Mouse (Mus musculus) midbrain, embryonic 16.5 days (tissue): ENCODE data around the gene Zfr. TPM values are rescaled to one million over a fixed set of nuclear protein-coding genes. Genes with fewer than 3 reads are reported as not detected.
A peak's percentile ranks its signal among the peaks of the same experiment; 100 is the strongest.

ENCODE experiments used
- microRNA counts: library from miRNA; unstranded; fragments of <30 nt; microRNA quantifications from one replicate; lab custom pipeline; 2016
- microRNA-seq: library from miRNA; unstranded; fragments of <30 nt; microRNA quantifications from one replicate; pipeline ENCODE4, GENCODE M21; 2017
- polyA plus RNA-seq: library from polyadenylated mRNA; unstranded; fragments of >200 nt; fragmentation: Nextera tagmentation; extraction: Ambion mirVana; gene quantifications from 2 replicates; pipeline ENCODE4 v1.2.1, GENCODE M21; 2015

The Zfr gene
- polyA plus RNA-seq, 1 experiment from 2014 or later, result 161 TPM

MicroRNAs encoded within 50 kb of the gene (microRNA counts, 519-probe panel; counts per million panel counts)
- microRNA mmu-miR-1898 (lab: Ali Mortazavi, UCI), result 1,929 counts per million, percentile 44 among the panel's probes with 10 or more counts

Small RNA genes lying within 50 kb of the gene (microRNA-seq; reads per million reads assigned to microRNA genes)
- gene Mir1898, result not detected

Other genes with a start within 250 kb of the Zfr start
- 0.61 and 0.78 TPM in 2 replicates for gene Npr3, start 210.5 kb upstream of the Zfr start, polyA plus RNA-seq
- gene Sub1, start 120.8 kb upstream of the Zfr start, polyA plus RNA-seq, result 563 and 582 TPM in 2 replicates
- gene Mtmr12, start 87.2 kb downstream of the Zfr start, polyA plus RNA-seq, result 8.1 TPM in 2 replicates
- 61.6 and 61.7 TPM in 2 replicates for gene Golph3, start 203.6 kb downstream of the Zfr start, polyA plus RNA-seq
- gene 1810049J17Rik, start 204.1 kb downstream of the Zfr start, polyA plus RNA-seq, result not detected in 2 replicates